Mouse (Mus musculus): Measurements from ENCODE around the gene Skil.

DNA sequence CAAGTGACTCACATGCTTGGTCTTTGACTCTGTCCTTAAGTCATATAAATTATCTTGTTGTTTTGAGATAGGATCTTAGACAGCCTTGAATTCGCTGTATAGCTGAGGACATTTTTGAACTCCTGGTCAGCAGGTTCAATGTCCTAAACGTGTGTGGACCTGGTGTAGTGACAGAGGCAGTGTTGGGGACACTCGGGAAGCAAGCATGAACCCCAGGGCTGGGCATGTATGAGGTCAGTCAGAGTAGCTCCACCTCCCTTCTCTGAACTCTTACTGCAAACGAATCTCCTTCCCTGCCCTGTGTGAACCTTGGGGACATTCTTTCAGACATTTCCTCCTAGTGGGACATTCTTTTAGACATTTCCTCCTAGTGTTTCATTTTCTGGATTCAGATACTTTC lies 34.9 kb downstream of the Skil start:
- TF ChIP-seq CTCF (IDR thresholded peaks at IDR 0.05; ENCODE audit: borderline replicate concordance, insufficient read depth, low read length) (no peak), POLR2A (IDR thresholded peaks at IDR 0.05; ENCODE audit: low read depth, low read length) (no peak)

All from embryonic fibroblast, embryonic 13.5 days (primary cell).